Mouse (Mus musculus): ENCODE measurements at regions not wholly inside any gene's neighbourhood (a gene's known extent, or its start where the extent isn't known, plus 50 kb on each side); places are given as distances from the start of the nearest gene placed in this dataset.

- H3K36me3 ChIP-seq: no peaks in the 10 kb centered on the region
- H3K27me3 ChIP-seq (ENCODE audit: low read depth, poor library complexity, severe bottlenecking): peaks cover 79% of the 10 kb centered on the region
- H3K9me3 ChIP-seq (replicated peaks): no peaks in the 10 kb centered on the region
- H3K4me1 ChIP-seq: peaks cover 69% of the 10 kb centered on the region
- peak overlapping the region; percentile 89 for H3K27ac ChIP-seq (replicated peaks)
- peak overlapping the region; percentile 56 for H3K4me3 ChIP-seq
- under 1% methylated on average over 30 of the region's 30 CpGs for WGBS
- DNase-seq (ENCODE audit: low spot score): peak; percentile 59
These were observed 123.9 kb downstream of the Tmem161b start for GRCm38 (mm10) chr13:84345791-84346511.

- Histone ChIP-seq H3K4me1 (peaks cover 69% of the 10 kb centered on the region), H3K27ac (replicated peaks) (peak overlapping the region; percentile 89), H3K4me3 (peak overlapping the region; percentile 56), H3K27me3 (ENCODE audit: low read depth, poor library complexity, severe bottlenecking) (peaks cover 79% of the 10 kb centered on the region), H3K36me3 (no peaks in the 10 kb centered on the region), H3K9me3 (replicated peaks) (no peaks in the 10 kb centered on the region)
- DNase-seq (ENCODE audit: low spot score): peak; percentile 12
- WGBS: 0% methylated on average over 2 of the region's 2 CpGs
These were observed 124.5 kb downstream of the Tmem161b start for GRCm38 (mm10) chr13:84346569-84346968.

- peaks cover 65% of the 10 kb centered on the region for H3K4me1 ChIP-seq
- H3K27ac ChIP-seq (replicated peaks): peak overlapping the region; percentile 89
- H3K27me3 ChIP-seq (ENCODE audit: low read depth, poor library complexity, severe bottlenecking): peaks cover 77% of the 10 kb centered on the region
- peak; percentile 41 for DNase-seq (ENCODE audit: low spot score)
- 2% methylated on average over 21 of the region's 21 CpGs for WGBS
- H3K36me3 ChIP-seq: no peaks in the 10 kb centered on the region
- H3K4me3 ChIP-seq: peak overlapping the region; percentile 56
- H3K9me3 ChIP-seq (replicated peaks): no peaks in the 10 kb centered on the region
These were observed 125.3 kb downstream of the Tmem161b start for GRCm38 (mm10) chr13:84347181-84347913.

- Histone ChIP-seq H3K36me3 (no peaks in the 10 kb centered on the region), H3K9me3 (replicated peaks) (no peaks in the 10 kb centered on the region), H3K27ac (replicated peaks) (peak overlapping the region; percentile 89), H3K4me1 (peaks cover 64% of the 10 kb centered on the region), H3K4me3 (peak overlapping the region; percentile 56), H3K27me3 (ENCODE audit: low read depth, poor library complexity, severe bottlenecking) (peaks cover 71% of the 10 kb centered on the region)
- under 1% methylated on average over 34 of the region's 34 CpGs for WGBS
- DNase-seq (ENCODE audit: low spot score): peak; percentile 97
These were observed 126.0 kb downstream of the Tmem161b start for GRCm38 (mm10) chr13:84347914-84348700.

GRCm38 (mm10) chr13:84348701-84348975 is 126.5 kb downstream of the Tmem161b start:
- no peak for DNase-seq (ENCODE audit: low spot score)
- peaks cover 59% of the 10 kb centered on the region for H3K4me1 ChIP-seq
- under 1% methylated on average over 9 of the region's 9 CpGs for WGBS
- H3K4me3 ChIP-seq: peak overlapping the region; percentile 56
- no peaks in the 10 kb centered on the region for H3K36me3 ChIP-seq
- no peaks in the 10 kb centered on the region for H3K9me3 ChIP-seq (replicated peaks)
- peak overlapping the region; percentile 89 for H3K27ac ChIP-seq (replicated peaks)
- peaks cover 66% of the 10 kb centered on the region for H3K27me3 ChIP-seq (ENCODE audit: low read depth, poor library complexity, severe bottlenecking)

GRCm38 (mm10) chr13:84349001-84349720 is 127.1 kb downstream of the Tmem161b start:
- Histone ChIP-seq H3K27ac (replicated peaks) (peak overlapping the region; percentile 89), H3K9me3 (replicated peaks) (no peaks in the 10 kb centered on the region), H3K4me1 (peaks cover 54% of the 10 kb centered on the region), H3K4me3 (peak overlapping the region; percentile 56), H3K27me3 (ENCODE audit: low read depth, poor library complexity, severe bottlenecking) (peaks cover 60% of the 10 kb centered on the region), H3K36me3 (no peaks in the 10 kb centered on the region)
- DNase-seq (ENCODE audit: low spot score): peak; percentile 30
- WGBS: under 1% methylated on average over 23 of the region's 23 CpGs

- Histone ChIP-seq H3K4me3 (peak overlapping the region; percentile 56), H3K27me3 (ENCODE audit: low read depth, poor library complexity, severe bottlenecking) (peaks cover 58% of the 10 kb centered on the region), H3K27ac (replicated peaks) (peak overlapping the region; percentile 89; the same call in 1 of the 2 replicates), H3K4me1 (peaks cover 48% of the 10 kb centered on the region), H3K9me3 (replicated peaks) (no peaks in the 10 kb centered on the region), H3K36me3 (no peaks in the 10 kb centered on the region)
- 39% methylated on average over 4 of the region's 4 CpGs for WGBS
- no peak for DNase-seq (ENCODE audit: low spot score)
These were observed 127.6 kb downstream of the Tmem161b start for GRCm38 (mm10) chr13:84349721-84350040.

GRCm38 (mm10) chr13:84350791-84351190 is 128.7 kb downstream of the Tmem161b start:
- Histone ChIP-seq H3K4me1 (peaks cover 37% of the 10 kb centered on the region), H3K36me3 (no peaks in the 10 kb centered on the region), H3K27me3 (ENCODE audit: low read depth, poor library complexity, severe bottlenecking) (peaks cover 48% of the 10 kb centered on the region), H3K4me3 (no peak overlapping the region), H3K9me3 (replicated peaks) (no peaks in the 10 kb centered on the region), H3K27ac (replicated peaks) (no peak overlapping the region)
- no peak for DNase-seq (ENCODE audit: low spot score)
- 49% methylated on average over 5 of the region's 5 CpGs for WGBS

- 49% methylated on average over 2 of the region's 2 CpGs for WGBS
- Histone ChIP-seq H3K27ac (replicated peaks) (no peak overlapping the region), H3K4me3 (no peak overlapping the region)
These were observed 134.4 kb downstream of the Tmem161b start for GRCm38 (mm10) chr13:84356455-84356854.

GRCm38 (mm10) chr13:84360536-84360935 is 138.4 kb downstream of the Tmem161b start:
- peaks cover 5% of the 10 kb centered on the region for H3K4me1 ChIP-seq

More at GRCm38 (mm10) chr13:84356455-84356854, 134.4 kb downstream of the Tmem161b start:
- H3K9me3 ChIP-seq (replicated peaks): no peaks in the 10 kb centered on the region
- H3K27me3 ChIP-seq (ENCODE audit: low read depth, poor library complexity, severe bottlenecking): peaks cover 11% of the 10 kb centered on the region
- H3K36me3 ChIP-seq: no peaks in the 10 kb centered on the region
- DNase-seq (ENCODE audit: low spot score): no peak
- H3K4me1 ChIP-seq: peaks cover 5% of the 10 kb centered on the region

GRCm38 (mm10) chr13:84364069-84364468 is 142.0 kb downstream of the Tmem161b start:
- H3K4me3 ChIP-seq: no peak overlapping the region
- H3K9me3 ChIP-seq (replicated peaks): no peaks in the 10 kb centered on the region
- WGBS: 86% methylated on average over 4 of the region's 4 CpGs
- no peak for DNase-seq (ENCODE audit: low spot score)
- H3K27ac ChIP-seq (replicated peaks): no peak overlapping the region
- H3K4me1 ChIP-seq: no peaks in the 10 kb centered on the region
- H3K36me3 ChIP-seq: no peaks in the 10 kb centered on the region
- no peaks in the 10 kb centered on the region for H3K27me3 ChIP-seq (ENCODE audit: low read depth, poor library complexity, severe bottlenecking)

More at GRCm38 (mm10) chr13:84360536-84360935, 138.4 kb downstream of the Tmem161b start:
- H3K4me3 ChIP-seq: no peak overlapping the region
- no peak overlapping the region for H3K27ac ChIP-seq (replicated peaks)
- H3K9me3 ChIP-seq (replicated peaks): no peaks in the 10 kb centered on the region
- no peak for DNase-seq (ENCODE audit: low spot score)
- 93% methylated on average over 2 of the region's 2 CpGs for WGBS
- no peaks in the 10 kb centered on the region for H3K36me3 ChIP-seq
- no peaks in the 10 kb centered on the region for H3K27me3 ChIP-seq (ENCODE audit: low read depth, poor library complexity, severe bottlenecking)

- Histone ChIP-seq H3K9me3 (replicated peaks) (no peaks in the 10 kb centered on the region), H3K27me3 (ENCODE audit: low read depth, poor library complexity, severe bottlenecking) (no peaks in the 10 kb centered on the region), H3K27ac (replicated peaks) (no peak overlapping the region), H3K4me1 (no peaks in the 10 kb centered on the region), H3K4me3 (no peak overlapping the region), H3K36me3 (no peaks in the 10 kb centered on the region)
- DNase-seq (ENCODE audit: low spot score): no peak
These were observed 143.4 kb downstream of the Tmem161b start for GRCm38 (mm10) chr13:84365503-84365902.

All from midbrain, embryonic 10.5 days (tissue).